Mouse (Mus musculus): ENCODE measurements around the gene Thegl.

GRCm38 (mm10) chr5:77100691-77101090 is 84.9 kb downstream of the Thegl start:
- no peak for TF ChIP-seq POLR2A (IDR thresholded peaks at IDR 0.05; ENCODE audit: borderline replicate concordance, control insufficient read depth, low read depth, low read length)
- TF ChIP-seq CTCF (IDR thresholded peaks at IDR 0.05; ENCODE audit: control insufficient read depth, insufficient read depth, low read length): no peak
